Mouse (Mus musculus) myocyte (in vitro differentiated cells): ENCODE results near the gene Clstn2.

Experiments
- CEBPB ChIP-seq: IDR thresholded peaks from 2 replicates; pipeline ENCODE4 v1.6.1; 2011; ENCODE audit warnings: mild to moderate bottlenecking, moderate library complexity; ENCODE audit not compliant: poor library complexity, insufficient read depth, severe bottlenecking
- E2F4 ChIP-seq: IDR thresholded peaks from one replicate; pipeline ENCODE4 v1.6.1; 2011; ENCODE audit warnings: mild to moderate bottlenecking, control low read depth, moderate library complexity; ENCODE audit not compliant: insufficient read depth
- MAX ChIP-seq: IDR thresholded peaks from one replicate; pipeline ENCODE4 v1.6.1; 2011; ENCODE audit warnings: low read depth, mild to moderate bottlenecking, control low read depth
- MYOD1 ChIP-seq, 3 experiments: IDR thresholded peaks; one replicate each; pipeline ENCODE4 v1.6.1; 2011; ENCODE audit warnings: control low read depth in 2 of 3, low read depth in 2 of 3, mild to moderate bottlenecking in 2 of 3, moderate library complexity in 1 of 3; ENCODE audit not compliant: insufficient read length in 2 of 3, control insufficient read depth in 1 of 3
- MYOG ChIP-seq, 3 experiments: IDR thresholded peaks; one replicate each; pipeline ENCODE4 v1.6.1; 2011; ENCODE audit warnings: control low read depth in 2 of 3, low read depth in 2 of 3, mild to moderate bottlenecking in 2 of 3; ENCODE audit not compliant: insufficient read length in 2 of 3, control insufficient read depth in 1 of 3, insufficient read depth in 1 of 3
- POLR2A ChIP-seq: IDR thresholded peaks from one replicate; pipeline ENCODE4 v1.6.1; 2011; ENCODE audit warnings: low read depth, mild to moderate bottlenecking, control low read depth, moderate library complexity; ENCODE audit not compliant: insufficient read length
- POLR2AphosphoS2 ChIP-seq: IDR thresholded peaks from one replicate; pipeline ENCODE4 v1.6.1; 2011; ENCODE audit warnings: low read depth, control low read depth; ENCODE audit not compliant: insufficient read length
- REST ChIP-seq: IDR thresholded peaks from one replicate; pipeline ENCODE4 v1.6.1; 2011; ENCODE audit warnings: mild to moderate bottlenecking, control low read depth, moderate library complexity; ENCODE audit not compliant: insufficient read depth, insufficient read length
- SRF ChIP-seq: IDR thresholded peaks from one replicate; pipeline ENCODE4 v1.6.1; 2011; ENCODE audit warnings: low read depth; ENCODE audit not compliant: control insufficient read depth, insufficient read length
- TCF12 ChIP-seq: IDR thresholded peaks from one replicate; pipeline ENCODE4 v1.6.1; 2011; ENCODE audit warnings: mild to moderate bottlenecking, control low read depth; ENCODE audit not compliant: poor library complexity, insufficient read depth, severe bottlenecking
- TCF3 ChIP-seq: IDR thresholded peaks from one replicate; pipeline ENCODE4 v1.6.1; 2011; ENCODE audit warnings: low read depth, control low read depth; ENCODE audit not compliant: insufficient read length
- USF1 ChIP-seq: IDR thresholded peaks from one replicate; pipeline ENCODE4 v1.6.1; 2011; ENCODE audit warnings: low read depth, mild to moderate bottlenecking, control low read depth, moderate library complexity

- TF ChIP-seq CEBPB, result no peak
- no peak for TF ChIP-seq POLR2A
- TF ChIP-seq MYOD1 (IDR thresholded peaks at IDR 0.05; ENCODE audit: control insufficient read depth in 1 of 3, insufficient read length in 2 of 3, low read depth in 2 of 3), result no peak
- TF ChIP-seq REST, result no peak
- no peak for TF ChIP-seq TCF3
- no peak for TF ChIP-seq POLR2AphosphoS2
- no peak for TF ChIP-seq TCF12
- TF ChIP-seq USF1, result no peak
- TF ChIP-seq MYOG (IDR thresholded peaks at IDR 0.05; ENCODE audit: control insufficient read depth in 1 of 3, insufficient read depth in 1 of 3, insufficient read length in 2 of 3, low read depth in 2 of 3), result no peak
- no peak for TF ChIP-seq E2F4
- no peak for TF ChIP-seq SRF
- no peak for TF ChIP-seq MAX
Measured at GRCm38 (mm10) chr9:97992131-97992530, 40.9 kb downstream of the Clstn2 start.
